Mouse (Mus musculus): ENCODE measurements around the gene Nr3c2.

DNA sequence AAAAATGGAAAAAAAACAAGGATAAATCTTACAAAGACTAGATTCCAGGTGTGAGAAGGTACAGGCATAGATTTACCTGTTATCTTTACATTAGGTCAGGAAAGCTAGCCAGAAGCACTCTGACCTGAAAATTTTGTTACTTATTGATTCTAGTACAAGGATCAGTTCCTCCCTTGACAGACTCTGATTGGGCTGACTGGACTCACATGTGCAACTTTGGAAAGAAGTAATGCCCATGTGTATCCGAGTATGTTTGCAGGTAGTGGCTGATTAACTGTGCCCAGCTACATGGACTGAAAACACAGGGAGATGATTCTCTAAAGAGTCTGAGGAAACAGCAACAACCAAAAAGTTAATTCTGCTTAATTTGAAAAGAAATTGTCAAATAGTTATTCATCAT is 29.1 kb downstream of the Nr3c2 start:
- TF ChIP-seq CTCF (IDR thresholded peaks at IDR 0.05; ENCODE audit: low read depth, low read length) (no peak), POLR2A (IDR thresholded peaks at IDR 0.05; ENCODE audit: borderline replicate concordance, low read depth, low read length) (no peak)
